Mouse (Mus musculus): ENCODE results near the gene Chd2.

Gene Chd2

GRCm38 (mm10) chr7:73452187-73452808, 89.3 kb downstream of the Chd2 start:
- no peak for DNase-seq (ENCODE audit: low spot score in 2 of 2)

- DNase-seq (ENCODE audit: low spot score in 2 of 2) = no peak
Measured at GRCm38 (mm10) chr7:73451594-73451993, 90.0 kb downstream of the Chd2 start.

- DNase-seq (ENCODE audit: low spot score in 2 of 2) = no peak
Measured at GRCm38 (mm10) chr7:73442246-73442645, 99.4 kb downstream of the Chd2 start.

GRCm38 (mm10) chr7:73441802-73442201, 99.8 kb downstream of the Chd2 start:
- no peak for DNase-seq (ENCODE audit: low spot score in 2 of 2)

GRCm38 (mm10) chr7:73435685-73436084, 105.9 kb downstream of the Chd2 start:
- no peak for DNase-seq (ENCODE audit: low spot score in 2 of 2)

- no peak for DNase-seq (ENCODE audit: low spot score in 2 of 2)
Measured at GRCm38 (mm10) chr7:73434336-73434677, 107.3 kb downstream of the Chd2 start.

GRCm38 (mm10) chr7:73433637-73434335, 107.8 kb downstream of the Chd2 start:
- DNase-seq (ENCODE audit: low spot score in 2 of 2) = no peak

- DNase-seq (ENCODE audit: low spot score in 2 of 2) = no peak
Measured at GRCm38 (mm10) chr7:73428525-73428924, 113.1 kb downstream of the Chd2 start.

- no peak for DNase-seq (ENCODE audit: low spot score in 2 of 2)
Measured at GRCm38 (mm10) chr7:73427794-73428193, 113.8 kb downstream of the Chd2 start.

- no peak for DNase-seq (ENCODE audit: low spot score in 2 of 2)
Measured at GRCm38 (mm10) chr7:73426752-73427386, 114.8 kb downstream of the Chd2 start.

GRCm38 (mm10) chr7:73426235-73426634, 115.4 kb downstream of the Chd2 start:
- no peak for DNase-seq (ENCODE audit: low spot score in 2 of 2)

- DNase-seq (ENCODE audit: low spot score in 2 of 2) = no peak
Measured at GRCm38 (mm10) chr7:73425451-73425850, 116.2 kb downstream of the Chd2 start.

GRCm38 (mm10) chr7:73424705-73425104, 116.9 kb downstream of the Chd2 start:
- no peak for DNase-seq (ENCODE audit: low spot score in 2 of 2)

- DNase-seq (ENCODE audit: low spot score in 2 of 2) = peak; percentile 53 to 57
Measured at GRCm38 (mm10) chr7:73424243-73424642, 117.4 kb downstream of the Chd2 start.

GRCm38 (mm10) chr7:73423236-73423635, 118.4 kb downstream of the Chd2 start:
- peak in 1 of 2 experiments; percentile 77 for DNase-seq (ENCODE audit: low spot score in 2 of 2)

- peak; percentile 52 to 93 for DNase-seq (ENCODE audit: low spot score in 2 of 2)
Measured at GRCm38 (mm10) chr7:73422223-73423113, 119.2 kb downstream of the Chd2 start.

GRCm38 (mm10) chr7:73421278-73422015, 120.2 kb downstream of the Chd2 start:
- DNase-seq (ENCODE audit: low spot score in 2 of 2) = no peak

- no peak for DNase-seq (ENCODE audit: low spot score in 2 of 2)
Measured at GRCm38 (mm10) chr7:73420827-73421226, 120.8 kb downstream of the Chd2 start.

- no peak for DNase-seq (ENCODE audit: low spot score in 2 of 2)
Measured at GRCm38 (mm10) chr7:73419375-73419774, 122.3 kb downstream of the Chd2 start.

- DNase-seq (ENCODE audit: low spot score in 2 of 2) = no peak
Measured at GRCm38 (mm10) chr7:73414192-73414591, 127.4 kb downstream of the Chd2 start.

- no peak for DNase-seq (ENCODE audit: low spot score in 2 of 2)
Measured at GRCm38 (mm10) chr7:73412419-73412818, 129.2 kb downstream of the Chd2 start.

Measured in left cerebral cortex, adult 9 months (tissue).